Mouse (Mus musculus): ENCODE measurements around the gene Armc9. TPM values are rescaled to one million over a fixed set of nuclear protein-coding genes. Genes with fewer than 3 reads are reported as not detected.
A peak's percentile ranks its signal among the peaks of the same experiment; 100 is the strongest.

Armc9 gene
- total and polyA plus RNA-seq, 3 experiments: 7.2 to 12.0 TPM; not detected in 1

- H3K9ac ChIP-seq (ENCODE audit: control insufficient read depth, low read depth, low read length, poor library complexity, severe bottlenecking): no peak overlapping the region
- peaks cover 0 to 5% of the 10 kb centered on the region in 2 experiments; a peak in 2 of 4 replicates for H3K36me3 ChIP-seq (ENCODE audit: control insufficient read depth in 1 of 2, insufficient read depth in 2 of 2, low read length in 2 of 2)
- H3K9me3 ChIP-seq (replicated peaks; ENCODE audit: insufficient read depth, low read length): no peaks in the 10 kb centered on the region
- no peaks in the 10 kb centered on the region for H3K79me2 ChIP-seq (ENCODE audit: control insufficient read depth, insufficient read depth, low read length, poor library complexity)
- DNase-seq (ENCODE audit: low read depth, low spot score): no peak
- H3K27me3 ChIP-seq (ENCODE audit: control insufficient read depth in 1 of 2, insufficient read depth in 2 of 2, low read length in 2 of 2): no peaks in the 10 kb centered on the region
- peaks cover 0 to 17% of the 10 kb centered on the region in 2 experiments; a peak in 3 of 4 replicates for H3K4me1 ChIP-seq (ENCODE audit: control insufficient read depth in 1 of 2, insufficient read depth in 2 of 2, low read length in 2 of 2)
- no peak overlapping the region for H3K27ac ChIP-seq (ENCODE audit: control insufficient read depth, low read depth, low read length)
- no peak for TF ChIP-seq NRF1 (IDR thresholded peaks at IDR 0.05; ENCODE audit: insufficient read depth, low read depth, low read length, poor library complexity, severe bottlenecking)
- TF ChIP-seq SIN3A (IDR thresholded peaks at IDR 0.05; ENCODE audit: low read length): no peak
- no peak for TF ChIP-seq KAT2A (conservative IDR thresholded peaks at IDR 0.05; ENCODE audit: low read depth, low read length)
- TF ChIP-seq E2F4 (IDR thresholded peaks at IDR 0.05; ENCODE audit: borderline replicate concordance, low read depth, low read length): no peak
- no peak for TF ChIP-seq POLR2AphosphoS2 (IDR thresholded peaks at IDR 0.05; ENCODE audit: low read length)
- no peak for TF ChIP-seq GATA1 (IDR thresholded peaks at IDR 0.05; ENCODE audit: low read depth, low read length)
- no peak for TF ChIP-seq CTCF (IDR thresholded peaks at IDR 0.05 in 2 of 3, conservative IDR thresholded peaks at IDR 0.05 in 1 of 3; ENCODE audit: control insufficient read depth in 1 of 3, insufficient read depth in 1 of 3, low read depth in 2 of 3, low read length in 3 of 3, poor library complexity in 1 of 3, severe bottlenecking in 1 of 3)
- TF ChIP-seq MYC (IDR thresholded peaks at IDR 0.05; ENCODE audit: low read depth, low read length): no peak
- no peak overlapping the region for H3K4me3 ChIP-seq (ENCODE audit: control insufficient read depth in 1 of 2, insufficient read depth in 1 of 2, low read depth in 2 of 2, low read length in 2 of 2)
Observed at GRCm38 (mm10) chr1:86256311-86256710, 101.7 kb downstream of the Armc9 start.

GRCm38 (mm10) chr1:86257228-86257627 lies 102.6 kb downstream of the Armc9 start:
- no peak for DNase-seq (ENCODE audit: low read depth, low spot score)

GRCm38 (mm10) chr1:86258171-86258824 lies 103.7 kb downstream of the Armc9 start:
- Histone ChIP-seq H3K4me3 (ENCODE audit: control insufficient read depth in 1 of 2, insufficient read depth in 1 of 2, low read depth in 2 of 2, low read length in 2 of 2) (peak overlapping the region; percentile 10 to 29; a peak in 3 of 4 replicates), H3K36me3 (ENCODE audit: control insufficient read depth in 1 of 2, insufficient read depth in 2 of 2, low read length in 2 of 2) (peaks cover 0 to 5% of the 10 kb centered on the region in 2 experiments; a peak in 2 of 4 replicates), H3K4me1 (ENCODE audit: control insufficient read depth in 1 of 2, insufficient read depth in 2 of 2, low read length in 2 of 2) (peaks cover 0 to 17% of the 10 kb centered on the region in 2 experiments; a peak in 3 of 4 replicates), H3K27ac (ENCODE audit: control insufficient read depth, low read depth, low read length) (peak overlapping the region; percentile 18; the same call in 1 of the 2 replicates), H3K27me3 (ENCODE audit: control insufficient read depth in 1 of 2, insufficient read depth in 2 of 2, low read length in 2 of 2) (no peaks in the 10 kb centered on the region), H3K9me3 (replicated peaks; ENCODE audit: insufficient read depth, low read length) (no peaks in the 10 kb centered on the region), H3K79me2 (ENCODE audit: control insufficient read depth, insufficient read depth, low read length, poor library complexity) (no peaks in the 10 kb centered on the region), H3K9ac (ENCODE audit: control insufficient read depth, low read depth, low read length, poor library complexity, severe bottlenecking) (no peak overlapping the region)
- peak; percentile 56 for DNase-seq (ENCODE audit: low read depth, low spot score)
- no peak for TF ChIP-seq NELFE (IDR thresholded peaks at IDR 0.05; ENCODE audit: low read depth, low read length)
- TF ChIP-seq TAL1 (IDR thresholded peaks at IDR 0.05; ENCODE audit: low read length): no peak
- no peak for TF ChIP-seq MAZ (IDR thresholded peaks at IDR 0.05; ENCODE audit: low read depth, low read length)
- TF ChIP-seq HCFC1 (IDR thresholded peaks at IDR 0.05; ENCODE audit: low read depth, low read length): no peak
- TF ChIP-seq TBP (IDR thresholded peaks at IDR 0.05; ENCODE audit: low read depth, low read length): no peak
- TF ChIP-seq RCOR1 (IDR thresholded peaks at IDR 0.05; ENCODE audit: low read depth, low read length): peak; percentile 77
- TF ChIP-seq MAFK (IDR thresholded peaks at IDR 0.05; ENCODE audit: borderline replicate concordance, low read depth, low read length): no peak
- peak; percentile 29 to 54; a peak in 3 of 4 replicates for TF ChIP-seq EP300 (IDR thresholded peaks at IDR 0.05; ENCODE audit: low read depth in 1 of 2, low read length in 2 of 2)
- TF ChIP-seq TCF12 (IDR thresholded peaks at IDR 0.05; ENCODE audit: low read depth, low read length): 0 out of 2 replicates have a peak, but pooled peaks have one; percentile 45
- no peak for TF ChIP-seq SMC3 (IDR thresholded peaks at IDR 0.05; ENCODE audit: low read depth, low read length)
- TF ChIP-seq GATA1 (IDR thresholded peaks at IDR 0.05; ENCODE audit: low read depth, low read length): peak; percentile 85
- no peak for TF ChIP-seq JUND (IDR thresholded peaks at IDR 0.05; ENCODE audit: low read depth, low read length)
- no peak for TF ChIP-seq POLR2AphosphoS5 (IDR thresholded peaks at IDR 0.05; ENCODE audit: borderline replicate concordance, low read depth, low read length)
- TF ChIP-seq E2F4 (IDR thresholded peaks at IDR 0.05; ENCODE audit: borderline replicate concordance, low read depth, low read length): no peak
- TF ChIP-seq MYB (IDR thresholded peaks at IDR 0.05; ENCODE audit: low read depth, low read length): no peak
- TF ChIP-seq NRF1 (IDR thresholded peaks at IDR 0.05; ENCODE audit: insufficient read depth, low read depth, low read length, poor library complexity, severe bottlenecking): no peak

More at GRCm38 (mm10) chr1:86257228-86257627, 102.6 kb downstream of the Armc9 start:
- peaks cover 0 to 17% of the 10 kb centered on the region in 2 experiments; a peak in 3 of 4 replicates for H3K4me1 ChIP-seq (ENCODE audit: control insufficient read depth in 1 of 2, insufficient read depth in 2 of 2, low read length in 2 of 2)
- no peaks in the 10 kb centered on the region for H3K79me2 ChIP-seq (ENCODE audit: control insufficient read depth, insufficient read depth, low read length, poor library complexity)
- TF ChIP-seq POLR2A (IDR thresholded peaks at IDR 0.05; ENCODE audit: control insufficient read depth in 1 of 2, insufficient read depth in 1 of 2, low read depth in 1 of 2, low read length in 2 of 2, poor library complexity in 1 of 2) (no peak), USF2 (IDR thresholded peaks at IDR 0.05; ENCODE audit: borderline replicate concordance in 1 of 2, insufficient read depth in 1 of 2, low read depth in 1 of 2, low read length in 2 of 2) (no peak), ZC3H11A (IDR thresholded peaks at IDR 0.05; ENCODE audit: low read depth, low read length) (no peak), CHD1 (IDR thresholded peaks at IDR 0.05; ENCODE audit: low read depth, low read length) (no peak), MXI1 (IDR thresholded peaks at IDR 0.05; ENCODE audit: low read depth, low read length) (no peak), USF1 (IDR thresholded peaks at IDR 0.05; ENCODE audit: low read depth, low read length) (no peak), POLR2AphosphoS2 (IDR thresholded peaks at IDR 0.05; ENCODE audit: low read length) (no peak), UBTF (IDR thresholded peaks at IDR 0.05; ENCODE audit: borderline replicate concordance, insufficient read depth, low read depth, low read length) (no peak), GATA1 (IDR thresholded peaks at IDR 0.05; ENCODE audit: low read depth, low read length) (no peak)
- no peak overlapping the region for H3K9ac ChIP-seq (ENCODE audit: control insufficient read depth, low read depth, low read length, poor library complexity, severe bottlenecking)
- H3K36me3 ChIP-seq (ENCODE audit: control insufficient read depth in 1 of 2, insufficient read depth in 2 of 2, low read length in 2 of 2): peaks cover 0 to 5% of the 10 kb centered on the region in 2 experiments; a peak in 2 of 4 replicates
- H3K27me3 ChIP-seq (ENCODE audit: control insufficient read depth in 1 of 2, insufficient read depth in 2 of 2, low read length in 2 of 2): no peaks in the 10 kb centered on the region
- H3K4me3 ChIP-seq (ENCODE audit: control insufficient read depth in 1 of 2, insufficient read depth in 1 of 2, low read depth in 2 of 2, low read length in 2 of 2): no peak overlapping the region
- no peak overlapping the region for H3K27ac ChIP-seq (ENCODE audit: control insufficient read depth, low read depth, low read length)
- no peaks in the 10 kb centered on the region for H3K9me3 ChIP-seq (replicated peaks; ENCODE audit: insufficient read depth, low read length)
